Mouse (Mus musculus) central nervous system, embryonic 14 days (tissue): ENCODE data around the gene Gm20929. TPM values are rescaled to one million over a fixed set of nuclear protein-coding genes. Genes with fewer than 3 reads are reported as not detected.

Experiments
- polyA plus RNA-seq: library from polyadenylated mRNA; depleted of rRNA; stranded (reverse); fragments of >200 nt; gene quantifications from 2 replicates; pipeline ENCODE4 v1.2.3, GENCODE M21; 2012; rRNA removed

Gene Gm20929
- not detected in 2 replicates for polyA plus RNA-seq

DNA sequence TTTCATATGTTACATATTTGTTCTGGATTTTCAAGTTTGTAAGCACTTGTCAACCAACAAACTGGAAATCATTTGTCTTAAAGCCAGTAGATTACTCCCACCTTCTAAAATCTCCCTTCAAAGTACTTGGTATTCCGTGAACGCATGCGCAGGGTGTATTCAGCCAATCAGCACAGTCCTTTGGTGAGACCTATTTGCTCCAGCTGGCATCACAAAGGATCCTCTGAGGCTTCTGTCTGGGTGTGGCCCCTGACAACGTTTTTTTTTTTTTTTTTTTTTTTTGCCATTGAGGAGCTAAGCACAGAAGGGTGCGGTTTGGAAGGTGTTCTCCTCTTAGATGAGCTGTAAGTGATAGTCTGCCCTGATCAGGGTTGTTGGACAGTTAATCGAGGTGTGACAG lies at the start of gene Gm20929:
Gm20929 (plus strand) TSS at position 301 of the 400 bp plus-strand sequence.

